Mouse (Mus musculus): ENCODE results near the gene Ice2.

DNA sequence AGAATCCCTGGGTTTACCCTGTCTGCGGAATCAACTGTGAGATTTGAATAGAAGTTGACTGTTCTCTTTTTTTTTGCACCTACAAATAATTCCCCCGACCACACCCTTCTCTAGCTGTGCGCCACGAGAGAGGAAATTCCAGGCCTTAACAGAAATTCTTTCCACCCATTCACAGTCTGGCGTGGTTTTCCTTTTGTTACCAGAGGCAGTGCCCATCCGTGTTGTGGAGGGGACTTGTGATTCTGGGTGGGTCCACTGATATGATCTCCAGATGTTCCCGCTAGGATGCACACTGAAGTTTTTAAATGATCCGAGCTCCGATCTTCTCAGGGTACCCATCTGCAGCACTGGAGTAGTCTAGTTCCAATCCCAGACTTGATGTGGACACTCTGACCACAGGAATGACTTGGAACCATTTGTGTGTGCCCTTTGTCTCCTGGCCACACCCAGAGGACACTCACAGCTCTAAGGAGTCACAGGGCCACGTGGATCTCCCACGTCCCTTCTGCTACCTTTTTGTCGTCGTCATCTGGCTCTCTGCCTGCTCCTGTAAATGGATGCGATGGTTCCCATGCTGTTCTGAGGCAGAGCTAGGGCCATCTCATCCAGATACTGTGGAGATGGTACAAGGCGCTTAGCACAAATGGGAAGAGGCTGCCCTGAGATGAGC is 58.8 kb downstream of the Ice2 start:
- no peak for TF ChIP-seq EP300 (IDR thresholded peaks at IDR 0.05; ENCODE audit: low read depth)
- TF ChIP-seq CTCF (IDR thresholded peaks at IDR 0.05; ENCODE audit: low read depth), result no peak

Measured in liver, postnatal 0 days (tissue).